Mouse (Mus musculus) left cerebral cortex, adult 9 months (tissue): Measurements from ENCODE around the gene Ngf.

Experiments used
- DNase-seq, 2 experiments: peaks; one replicate each; pipeline ENCODE4 v3.0.0; 2022; ENCODE audit warnings: low spot score in 2 of 2

Gene Ngf

GRCm38 (mm10) chr3:102469713-102470448, at the start of gene Ngf:
Gene Ngf, plus strand, starts transcription at chr3:102469919.
- no peak for DNase-seq

GRCm38 (mm10) chr3:102445567-102445966, 24.2 kb upstream of the Ngf start:
- DNase-seq, result no peak

- no peak for DNase-seq
Measured at GRCm38 (mm10) chr3:102446691-102447090, 23.0 kb upstream of the Ngf start.

- no peak for DNase-seq
Measured at GRCm38 (mm10) chr3:102454566-102454965, 15.2 kb upstream of the Ngf start.

- DNase-seq, result no peak
Measured at GRCm38 (mm10) chr3:102460528-102460927, 9.2 kb upstream of the Ngf start.

- DNase-seq, result no peak
Measured at GRCm38 (mm10) chr3:102460986-102461385, 8.7 kb upstream of the Ngf start.

- DNase-seq, result no peak
Measured at GRCm38 (mm10) chr3:102462703-102463336, 6.9 kb upstream of the Ngf start.

- no peak for DNase-seq
Measured at GRCm38 (mm10) chr3:102463339-102463738, 6.4 kb upstream of the Ngf start.

- DNase-seq, result peak in 1 of 2 experiments; percentile 60
Measured at GRCm38 (mm10) chr3:102466587-102466986, 3.1 kb upstream of the Ngf start.

GRCm38 (mm10) chr3:102467121-102467520, 2.6 kb upstream of the Ngf start:
- no peak for DNase-seq

GRCm38 (mm10) chr3:102471251-102471650, 1.5 kb downstream of the Ngf start:
- no peak for DNase-seq

- DNase-seq, result no peak
Measured at GRCm38 (mm10) chr3:102471799-102472198, 2.1 kb downstream of the Ngf start.

GRCm38 (mm10) chr3:102474275-102475155, 4.8 kb downstream of the Ngf start:
- DNase-seq, result no peak

GRCm38 (mm10) chr3:102477917-102478694, 8.4 kb downstream of the Ngf start:
- no peak for DNase-seq

- peak in 1 of 2 experiments; percentile 24 for DNase-seq
Measured at GRCm38 (mm10) chr3:102490393-102491123, 20.8 kb downstream of the Ngf start.

GRCm38 (mm10) chr3:102498113-102498512, 28.4 kb downstream of the Ngf start:
- no peak for DNase-seq

GRCm38 (mm10) chr3:102498931-102499330, 29.2 kb downstream of the Ngf start:
- DNase-seq, result no peak

- DNase-seq, result no peak
Measured at GRCm38 (mm10) chr3:102500031-102500430, 30.3 kb downstream of the Ngf start.

GRCm38 (mm10) chr3:102501186-102501585, 31.5 kb downstream of the Ngf start:
- DNase-seq, result no peak

- DNase-seq, result no peak
Measured at GRCm38 (mm10) chr3:102505129-102505528, 35.4 kb downstream of the Ngf start.

- DNase-seq, result no peak
Measured at GRCm38 (mm10) chr3:102506061-102506460, 36.3 kb downstream of the Ngf start.
